Mouse (Mus musculus) kidney, adult 2 months (tissue): ENCODE measurements around the gene Msmp.

Experiments used
- CTCF ChIP-seq: fragments of 200-500 bp; conservative IDR thresholded peaks from 2 replicates; pipeline ENCODE4 v1.5.1; 2011; ENCODE audit warnings: low read depth, mild to moderate bottlenecking, control low read depth, low read length, moderate library complexity, mixed read lengths; ENCODE audit not compliant: insufficient read depth, insufficient read length
- POLR2A ChIP-seq: fragments of 200-500 bp; IDR thresholded peaks from one replicate; pipeline ENCODE4 v1.6.1; 2011; ENCODE audit warnings: low read depth, low read length, control low read depth

GRCm38 (mm10) chr4:43587681-43588080, 3.4 kb upstream of the Msmp start:
- TF ChIP-seq CTCF (no peak), POLR2A (no peak)
